Mouse (Mus musculus): ENCODE measurements around the gene Edn2. TPM values are rescaled to one million over a fixed set of nuclear protein-coding genes. Genes with fewer than 3 reads are reported as not detected.

The Edn2 gene
- polyA plus RNA-seq, 1 experiment from 2014 or later: 0.14 TPM

GRCm38 (mm10) chr4:120188651-120189161 is 27.7 kb downstream of the Edn2 start:
- WGBS: 45% methylated on average over 10 of the region's 10 CpGs
- Histone ChIP-seq H3K27ac (no peak overlapping the region), H3K36me3 (no peaks in the 10 kb centered on the region), H3K4me1 (0 out of 2 replicates have a peak, but pooled peaks cover 6% of the 10 kb centered on the region), H3K4me2 (no peak overlapping the region), H3K27me3 (0 out of 2 replicates have a peak, but pooled peaks cover 3% of the 10 kb centered on the region), H3K9me3 (replicated peaks) (no peaks in the 10 kb centered on the region), H3K4me3 (replicated peaks) (no peak overlapping the region), H3K9ac (no peak overlapping the region)
- ATAC-seq (replicated peaks; ENCODE audit: low FRiP score): peak; percentile 46

- ATAC-seq (replicated peaks; ENCODE audit: low FRiP score): no peak
- 28% methylated on average over 2 of the region's 2 CpGs for WGBS
- Histone ChIP-seq H3K27ac (no peak overlapping the region), H3K27me3 (0 out of 2 replicates have a peak, but pooled peaks cover 3% of the 10 kb centered on the region), H3K4me2 (no peak overlapping the region), H3K4me1 (0 out of 2 replicates have a peak, but pooled peaks cover 6% of the 10 kb centered on the region), H3K9me3 (replicated peaks) (no peaks in the 10 kb centered on the region), H3K36me3 (no peaks in the 10 kb centered on the region), H3K4me3 (replicated peaks) (no peak overlapping the region), H3K9ac (no peak overlapping the region)
Observed at GRCm38 (mm10) chr4:120189941-120190340, 28.9 kb downstream of the Edn2 start.

GRCm38 (mm10) chr4:120191987-120192386 is 31.0 kb downstream of the Edn2 start:
- Histone ChIP-seq H3K9ac (no peak overlapping the region), H3K4me3 (replicated peaks) (no peak overlapping the region), H3K27ac (no peak overlapping the region), H3K36me3 (no peaks in the 10 kb centered on the region), H3K4me2 (no peak overlapping the region), H3K9me3 (replicated peaks) (no peaks in the 10 kb centered on the region), H3K4me1 (0 out of 2 replicates have a peak, but pooled peaks cover 6% of the 10 kb centered on the region), H3K27me3 (0 out of 2 replicates have a peak, but pooled peaks cover 3% of the 10 kb centered on the region)
- no peak for ATAC-seq (replicated peaks; ENCODE audit: low FRiP score)
- WGBS: 54% methylated on average over 2 of the region's 2 CpGs

- no peaks in the 10 kb centered on the region for H3K9me3 ChIP-seq (replicated peaks)
- H3K27me3 ChIP-seq: no peaks in the 10 kb centered on the region
- 91% methylated on average over 5 of the region's 5 CpGs for WGBS
- no peak overlapping the region for H3K9ac ChIP-seq
- ATAC-seq (replicated peaks; ENCODE audit: low FRiP score): no peak
- no peak overlapping the region for H3K27ac ChIP-seq
- H3K4me2 ChIP-seq: no peak overlapping the region
- peaks cover 6% of the 10 kb centered on the region; the same call in 1 of the 2 replicates for H3K4me1 ChIP-seq
- H3K4me3 ChIP-seq (replicated peaks): no peak overlapping the region
- H3K36me3 ChIP-seq: no peaks in the 10 kb centered on the region
Observed at GRCm38 (mm10) chr4:120194026-120194425, 33.0 kb downstream of the Edn2 start.

- Histone ChIP-seq H3K4me3 (replicated peaks) (no peak overlapping the region), H3K27ac (no peak overlapping the region), H3K27me3 (no peaks in the 10 kb centered on the region), H3K36me3 (no peaks in the 10 kb centered on the region), H3K9ac (no peak overlapping the region), H3K4me2 (no peak overlapping the region), H3K9me3 (replicated peaks) (no peaks in the 10 kb centered on the region), H3K4me1 (peaks cover 11% of the 10 kb centered on the region; the same call in 1 of the 2 replicates)
- ATAC-seq (replicated peaks; ENCODE audit: low FRiP score): no peak
Observed at GRCm38 (mm10) chr4:120194965-120195364, 34.0 kb downstream of the Edn2 start.

- Histone ChIP-seq H3K4me2 (no peak overlapping the region), H3K9ac (no peak overlapping the region), H3K27ac (no peak overlapping the region), H3K9me3 (replicated peaks) (no peaks in the 10 kb centered on the region), H3K36me3 (no peaks in the 10 kb centered on the region), H3K27me3 (no peaks in the 10 kb centered on the region), H3K4me1 (peaks cover 12% of the 10 kb centered on the region), H3K4me3 (replicated peaks) (no peak overlapping the region)
- ATAC-seq (replicated peaks; ENCODE audit: low FRiP score): no peak
- WGBS: 49% methylated on average over 9 of the region's 9 CpGs
Observed at GRCm38 (mm10) chr4:120199184-120199885, 38.3 kb downstream of the Edn2 start.

- Histone ChIP-seq H3K4me3 (replicated peaks) (no peak overlapping the region), H3K4me1 (peaks cover 17% of the 10 kb centered on the region), H3K27ac (no peak overlapping the region), H3K27me3 (no peaks in the 10 kb centered on the region), H3K4me2 (no peak overlapping the region), H3K9me3 (replicated peaks) (no peaks in the 10 kb centered on the region), H3K36me3 (no peaks in the 10 kb centered on the region), H3K9ac (no peak overlapping the region)
- ATAC-seq (replicated peaks; ENCODE audit: low FRiP score): no peak; the same call in 1 of the 2 replicates
- WGBS: 80% methylated on average over 7 of the region's 7 CpGs
Observed at GRCm38 (mm10) chr4:120200551-120201266, 39.7 kb downstream of the Edn2 start.

GRCm38 (mm10) chr4:120204357-120204942 is 43.4 kb downstream of the Edn2 start:
- Histone ChIP-seq H3K4me3 (replicated peaks) (no peak overlapping the region), H3K36me3 (no peaks in the 10 kb centered on the region), H3K4me2 (no peak overlapping the region), H3K4me1 (peaks cover 13% of the 10 kb centered on the region), H3K27ac (0 out of 2 replicates have a peak overlapping the region, but pooled peaks have one; percentile 45), H3K9me3 (replicated peaks) (no peaks in the 10 kb centered on the region), H3K9ac (no peak overlapping the region), H3K27me3 (no peaks in the 10 kb centered on the region)
- 47% methylated on average over 9 of the region's 9 CpGs for WGBS
- peak; percentile 43; the same call in 1 of the 2 replicates for ATAC-seq (replicated peaks; ENCODE audit: low FRiP score)

GRCm38 (mm10) chr4:120206471-120206891 is 45.5 kb downstream of the Edn2 start:
- Histone ChIP-seq H3K4me1 (peaks cover 12% of the 10 kb centered on the region; the same call in 1 of the 2 replicates), H3K36me3 (no peaks in the 10 kb centered on the region), H3K4me2 (no peak overlapping the region), H3K27me3 (no peaks in the 10 kb centered on the region), H3K9ac (no peak overlapping the region), H3K9me3 (replicated peaks) (no peaks in the 10 kb centered on the region), H3K27ac (no peak overlapping the region), H3K4me3 (replicated peaks) (no peak overlapping the region)
- ATAC-seq (replicated peaks; ENCODE audit: low FRiP score): no peak
- WGBS: 76% methylated on average over 6 of the region's 6 CpGs

- H3K4me3 ChIP-seq (replicated peaks): no peak overlapping the region
- ATAC-seq (replicated peaks; ENCODE audit: low FRiP score): no peak
- H3K27me3 ChIP-seq: no peaks in the 10 kb centered on the region
- no peaks in the 10 kb centered on the region for H3K36me3 ChIP-seq
- WGBS: 59% methylated on average over 6 of the region's 6 CpGs
- no peak overlapping the region for H3K9ac ChIP-seq
- 0 out of 2 replicates have a peak, but pooled peaks cover 6% of the 10 kb centered on the region for H3K4me1 ChIP-seq
- no peaks in the 10 kb centered on the region for H3K9me3 ChIP-seq (replicated peaks)
- no peak overlapping the region for H3K4me2 ChIP-seq
- H3K27ac ChIP-seq: 0 out of 2 replicates have a peak overlapping the region, but pooled peaks have one; percentile 3
Observed at GRCm38 (mm10) chr4:120212080-120212479, 51.1 kb downstream of the Edn2 start.

- 21% methylated on average over 3 of the region's 3 CpGs for WGBS
- H3K4me1 ChIP-seq: 0 out of 2 replicates have a peak, but pooled peaks cover 6% of the 10 kb centered on the region
- no peak overlapping the region for H3K9ac ChIP-seq
- no peaks in the 10 kb centered on the region for H3K27me3 ChIP-seq
- H3K4me3 ChIP-seq (replicated peaks): no peak overlapping the region
- H3K27ac ChIP-seq: no peak overlapping the region
- no peaks in the 10 kb centered on the region for H3K36me3 ChIP-seq
- H3K4me2 ChIP-seq: no peak overlapping the region
- ATAC-seq (replicated peaks; ENCODE audit: low FRiP score): no peak
- H3K9me3 ChIP-seq (replicated peaks): no peaks in the 10 kb centered on the region
Observed at GRCm38 (mm10) chr4:120212812-120213211, 51.8 kb downstream of the Edn2 start.
